Mouse (Mus musculus) CH12.LX (cell line): Measurements from ENCODE around the gene Zc3h12c.

Experiments
- CTCF ChIP-seq, 2 experiments: IDR thresholded peaks in 1 of 2; conservative IDR thresholded peaks in 1 of 2; 2 replicates each; pipeline ENCODE4 v1.5.1; 2011 to 2012; ENCODE audit warnings: low read depth in 2 of 2, low read length in 2 of 2, improper control_type of control experiment in 1 of 2, inconsistent platforms in 1 of 2, mild to moderate bottlenecking in 1 of 2, moderate library complexity in 1 of 2
- EP300 ChIP-seq: IDR thresholded peaks from 2 replicates; pipeline ENCODE4 v1.6.1; 2011; ENCODE audit warnings: low read length, improper control_type of control experiment
- IRF4 ChIP-seq: IDR thresholded peaks from 2 replicates; pipeline ENCODE4 v1.6.1; 2014; ENCODE audit warnings: low read depth, mild to moderate bottlenecking, inconsistent platforms, low read length, improper control_type of control experiment
- JUN ChIP-seq: IDR thresholded peaks from 2 replicates; pipeline ENCODE4 v1.6.1; 2011; ENCODE audit warnings: low read depth, mild to moderate bottlenecking, low read length, improper control_type of control experiment, moderate library complexity; ENCODE audit not compliant: insufficient read depth
- JUND ChIP-seq: conservative IDR thresholded peaks from 2 replicates; pipeline ENCODE4 v1.6.1; 2011; ENCODE audit warnings: low read depth, low read length, improper control_type of control experiment
- MAX ChIP-seq: IDR thresholded peaks from 2 replicates; pipeline ENCODE4 v1.6.1; 2011; ENCODE audit warnings: low read length, improper control_type of control experiment
- MXI1 ChIP-seq: IDR thresholded peaks from 2 replicates; pipeline ENCODE4 v1.6.1; 2011; ENCODE audit warnings: mild to moderate bottlenecking, low read depth, low read length, improper control_type of control experiment
- NRF1 ChIP-seq: IDR thresholded peaks from 2 replicates; pipeline ENCODE4 v1.6.1; 2014; ENCODE audit warnings: low read depth, mild to moderate bottlenecking, inconsistent platforms, low read length, improper control_type of control experiment, moderate library complexity
- POLR2A ChIP-seq: IDR thresholded peaks from 2 replicates; pipeline ENCODE4 v1.6.1; 2011; ENCODE audit warnings: low read depth, mild to moderate bottlenecking, improper control_type of control experiment, low read length
- POLR2AphosphoS2 ChIP-seq: IDR thresholded peaks from 2 replicates; pipeline ENCODE4 v1.6.1; 2011; ENCODE audit warnings: low read depth, low read length, improper control_type of control experiment
- SMC3 ChIP-seq: IDR thresholded peaks from 2 replicates; pipeline ENCODE4 v1.6.1; 2011; ENCODE audit warnings: low read depth, low read length, improper control_type of control experiment
- USF1 ChIP-seq: IDR thresholded peaks from 2 replicates; pipeline ENCODE4 v1.6.1; 2014; ENCODE audit warnings: low read depth, mild to moderate bottlenecking, inconsistent platforms, low read length, improper control_type of control experiment

DNA sequence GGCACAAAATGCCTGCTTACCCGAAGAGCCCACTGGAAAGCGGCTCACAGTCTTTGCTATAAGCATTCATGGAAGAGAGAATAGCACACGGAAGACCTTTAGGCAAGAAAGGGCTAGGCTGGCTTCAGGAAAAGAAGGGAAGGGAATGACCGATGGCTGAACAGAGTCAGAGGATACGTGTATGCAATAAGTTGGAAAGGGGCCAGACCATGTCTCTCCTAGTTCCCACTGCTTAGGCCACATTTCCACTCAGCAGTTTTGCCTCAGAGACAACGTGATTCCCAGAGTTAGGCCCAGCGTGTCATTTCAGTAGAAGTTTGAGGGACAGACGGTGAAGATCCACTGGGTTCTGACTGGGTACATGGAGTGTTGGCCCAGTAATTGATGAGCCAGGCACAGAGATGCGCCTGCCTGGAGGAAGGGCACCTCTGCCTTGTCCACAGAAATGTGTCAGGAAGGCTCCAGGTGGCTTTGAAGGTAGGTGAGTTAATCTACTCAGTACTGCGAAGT, 73.8 kb downstream of the Zc3h12c start:
- TF ChIP-seq CTCF (conservative IDR thresholded peaks at IDR 0.05 in 1 of 2, IDR thresholded peaks at IDR 0.05 in 1 of 2; ENCODE audit: low read depth in 2 of 2, low read length in 2 of 2) (no peak), MXI1 (no peak), JUN (no peak), EP300 (no peak), USF1 (no peak), NRF1 (no peak), IRF4 (no peak), JUND (no peak), MAX (no peak), POLR2AphosphoS2 (no peak), POLR2A (no peak), SMC3 (no peak)
